ENCODE assay signal across 19 mouse cellular contexts in genomic region chr15:3563473-3563872, GRCm38 (mm10). TPM values are rescaled to one million over a fixed set of nuclear protein-coding genes. Genes with fewer than 3 reads are reported as not detected.
"Had no signal": no experiment of that assay in that cellular context is flagged by ENCODE, and none has a peak within 500 bp of the region (broad histone marks: within the 10 kb centered on the region; RNA-seq: fewer than 3 reads in every experiment).

No protein-coding gene starts in this region.

- H3K9me3 ChIP-seq: limb, embryonic 12.5 days; limb, embryonic 15.5 days; midbrain, embryonic 12.5 days; midbrain, embryonic 15.5 days; neural tube, embryonic 12.5 days; neural tube, embryonic 15.5 days had no signal

- H3K27me3 ChIP-seq: limb, embryonic 12.5 days; limb, embryonic 15.5 days; midbrain, embryonic 12.5 days; midbrain, embryonic 15.5 days; neural tube, embryonic 12.5 days; neural tube, embryonic 15.5 days had no signal

- ATAC-seq: liver, postnatal 0 days; midbrain, embryonic 15.5 days had no signal

- H3K4me1 ChIP-seq: limb, embryonic 12.5 days; limb, embryonic 15.5 days; midbrain, embryonic 12.5 days; midbrain, embryonic 15.5 days; neural tube, embryonic 12.5 days; neural tube, embryonic 15.5 days had no signal

- DNase-seq: left cerebral cortex, postnatal 4 days; liver, postnatal 0 days; right cerebral cortex, adult 18-20 months; right cerebral cortex, postnatal 14 days; right cerebral cortex, postnatal 4 days; thymus, adult 2 months; thymus, postnatal 14 days; thymus, postnatal 4 days had no signal

- H3K36me3 ChIP-seq: limb, embryonic 12.5 days; midbrain, embryonic 12.5 days; midbrain, embryonic 15.5 days; neural tube, embryonic 12.5 days; neural tube, embryonic 15.5 days had no signal

- H3K4me2 ChIP-seq: limb, embryonic 12.5 days; limb, embryonic 15.5 days; liver, embryonic 11.5 days; midbrain, embryonic 12.5 days; midbrain, embryonic 15.5 days; neural tube, embryonic 12.5 days; neural tube, embryonic 15.5 days had no signal

- H3K9ac ChIP-seq: limb, embryonic 12.5 days; limb, embryonic 15.5 days; liver, embryonic 14.5 days; liver, postnatal 0 days; lung, embryonic 14.5 days; midbrain, embryonic 12.5 days; midbrain, embryonic 15.5 days; neural tube, embryonic 12.5 days; neural tube, embryonic 15.5 days had no signal

- H3K4me3 ChIP-seq: limb, embryonic 12.5 days; limb, embryonic 15.5 days; midbrain, embryonic 12.5 days; midbrain, embryonic 15.5 days; neural tube, embryonic 12.5 days; neural tube, embryonic 15.5 days had no signal

- H3K27ac ChIP-seq: limb, embryonic 12.5 days; liver, embryonic 14.5 days; macrophage; midbrain, embryonic 12.5 days; midbrain, embryonic 15.5 days; neural tube, embryonic 12.5 days; neural tube, embryonic 15.5 days; stomach, postnatal 0 days had no signal

RNA-seq across cellular contexts. Expression of gene Ghr, which starts 19.8 kb away (rescaled TPM):
- polyA plus RNA-seq: macrophage had no signal
